Mouse (Mus musculus) stomach, embryonic 14.5 days (tissue): ENCODE data around the gene Txndc5. TPM values are rescaled to one million over a fixed set of nuclear protein-coding genes. Genes with fewer than 3 reads are reported as not detected.

Experiments
- ATAC-seq: fragments of 200-750 bp; cut with Nextera tagmentation; 2 replicates; pipeline ENCODE4 v1.8.0; 2017; ENCODE audit warnings: low read depth, moderate TSS enrichment; ENCODE audit not compliant: insufficient number of reproducible peaks, insufficient read depth, low FRiP score
- H3K27ac ChIP-seq: fragments of 300-500 bp; sonication (generic); 2 replicates; pipeline ENCODE4 v1.5.1; 2014; ENCODE audit warnings: mild to moderate bottlenecking, low read length, moderate library complexity, mixed read lengths
- H3K27me3 ChIP-seq: fragments of 300-500 bp; sonication (generic); 2 replicates; pipeline ENCODE4 v1.6.1; 2014; ENCODE audit warnings: low read length, control low read depth, mixed read lengths; ENCODE audit not compliant: control insufficient read depth, insufficient read depth
- H3K36me3 ChIP-seq: fragments of 300-500 bp; sonication (generic); 2 replicates; pipeline ENCODE4 v1.6.1; 2014; ENCODE audit warnings: mild to moderate bottlenecking, control low read depth, low read length, moderate library complexity, mixed read lengths; ENCODE audit not compliant: control insufficient read depth, insufficient read depth
- H3K4me1 ChIP-seq: fragments of 300-500 bp; sonication (generic); 2 replicates; pipeline ENCODE4 v1.6.1; 2014; ENCODE audit warnings: low read length, control low read depth, mixed read lengths; ENCODE audit not compliant: control insufficient read depth, insufficient read depth
- H3K4me2 ChIP-seq: fragments of 300-500 bp; sonication (generic); replicated peaks from 2 replicates; pipeline ENCODE4 v1.6.1; 2014; ENCODE audit warnings: low read depth, low read length, control low read depth
- H3K4me3 ChIP-seq: fragments of 300-500 bp; sonication (generic); 2 replicates; pipeline ENCODE4 v1.5.1; 2014; ENCODE audit warnings: low read depth, low read length, control low read depth
- H3K9ac ChIP-seq: fragments of 300-500 bp; sonication (generic); replicated peaks from 2 replicates; pipeline ENCODE4 v1.6.1; 2014; ENCODE audit warnings: low read depth, mild to moderate bottlenecking, control low read depth, low read length, moderate library complexity, mixed read lengths
- H3K9me3 ChIP-seq: fragments of 300-500 bp; sonication (generic); 2 replicates; pipeline ENCODE4 v1.6.1; 2016; ENCODE audit warnings: low read depth, low read length, control low read depth; ENCODE audit not compliant: control insufficient read depth
- WGBS: fragments of 180-500 bp; shearing (Covaris S2); extraction: QIAGEN DNeasy Blood & Tissue Kit; methylation state at CpG from one replicate; pipeline ENCODE4 v1.1.7; 2014; 5-methylcytosine and 5-hydroxymethylcytosine counted together
- polyA plus RNA-seq: library from polyadenylated mRNA; unstranded; fragments of >200 nt; fragmentation: Nextera tagmentation; extraction: Ambion mirVana; gene quantifications from 2 replicates; pipeline ENCODE4 v1.2.1, GENCODE M21; 2014

The Txndc5 gene
- polyA plus RNA-seq, 1 experiment from 2014 or later: 237 TPM

GRCm38 (mm10) chr13:38470882-38471281 lies 57.7 kb downstream of the Txndc5 start:
- no peaks in the 10 kb centered on the region for H3K36me3 ChIP-seq
- H3K27ac ChIP-seq: no peak overlapping the region
- H3K9me3 ChIP-seq: no peaks in the 10 kb centered on the region
- H3K4me3 ChIP-seq: no peak overlapping the region
- no peak overlapping the region for H3K9ac ChIP-seq
- no peak overlapping the region for H3K4me2 ChIP-seq
- 84% methylated on average over 5 of the region's 5 CpGs for WGBS
- no peak for ATAC-seq
- no peaks in the 10 kb centered on the region for H3K4me1 ChIP-seq
- no peaks in the 10 kb centered on the region for H3K27me3 ChIP-seq

DNA sequence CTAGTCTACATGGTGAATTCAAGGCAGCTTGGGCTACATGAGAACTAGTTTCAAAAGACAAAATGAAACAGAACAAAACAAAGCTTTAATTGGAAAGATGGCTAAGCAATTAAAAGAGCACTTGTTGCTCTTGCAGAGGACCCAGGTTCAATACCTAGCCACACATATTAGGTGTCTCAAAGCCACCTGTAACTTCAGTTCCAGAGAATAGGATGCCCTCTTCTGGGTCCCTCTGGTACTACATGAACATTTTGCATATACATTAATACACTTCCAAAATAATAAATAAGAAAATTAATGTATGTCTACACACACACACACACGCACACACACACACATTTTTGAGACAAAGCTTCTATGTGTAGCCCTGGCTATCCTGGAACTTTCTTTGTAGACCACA lies 65.2 kb downstream of the Txndc5 start:
- H3K9me3 ChIP-seq: no peaks in the 10 kb centered on the region
- H3K4me2 ChIP-seq: no peak overlapping the region
- no peaks in the 10 kb centered on the region for H3K27me3 ChIP-seq
- WGBS: 92% methylated on average over 1 of the region's 1 CpGs
- H3K27ac ChIP-seq: no peak overlapping the region
- H3K9ac ChIP-seq: no peak overlapping the region
- no peak for ATAC-seq
- no peak overlapping the region for H3K4me3 ChIP-seq
- H3K4me1 ChIP-seq: no peaks in the 10 kb centered on the region
- no peaks in the 10 kb centered on the region for H3K36me3 ChIP-seq

GRCm38 (mm10) chr13:38451446-38451845 lies 77.2 kb downstream of the Txndc5 start:
- Histone ChIP-seq H3K9me3 (no peaks in the 10 kb centered on the region), H3K27ac (no peak overlapping the region), H3K4me3 (no peak overlapping the region), H3K9ac (no peak overlapping the region), H3K4me1 (no peaks in the 10 kb centered on the region), H3K27me3 (no peaks in the 10 kb centered on the region), H3K4me2 (no peak overlapping the region), H3K36me3 (no peaks in the 10 kb centered on the region)
- ATAC-seq: no peak
- 89% methylated on average over 5 of the region's 5 CpGs for WGBS

Other genes starting within 250 kb of the Txndc5 start
- gene Bmp6, start 183.7 kb downstream of the Txndc5 start, polyA plus RNA-seq: 1.8 and 3.1 TPM in 2 replicates
- gene Bloc1s5, start 106.3 kb upstream of the Txndc5 start, polyA plus RNA-seq: 16.1 and 17.7 TPM in 2 replicates
- gene Eef1e1, start 130.2 kb upstream of the Txndc5 start, polyA plus RNA-seq: 41.4 and 46.4 TPM in 2 replicates